Mouse (Mus musculus) layer of hippocampus, adult 18-20 months (tissue): ENCODE measurements around the gene Abcf3. TPM values are rescaled to one million over a fixed set of nuclear protein-coding genes. Genes with fewer than 3 reads are reported as not detected.

Experiments
- DNase-seq, 2 experiments: peaks; one replicate each; pipeline ENCODE4 v3.0.0; 2022; ENCODE audit warnings: low spot score in 2 of 2
- total RNA-seq, 2 experiments: library from RNA; stranded (reverse); gene quantifications; 2 replicates each; pipeline ENCODE4 v1.2.3; 2021

The Abcf3 gene
- total RNA-seq, 2 experiments from 2014 or later, result 100 TPM

DNA sequence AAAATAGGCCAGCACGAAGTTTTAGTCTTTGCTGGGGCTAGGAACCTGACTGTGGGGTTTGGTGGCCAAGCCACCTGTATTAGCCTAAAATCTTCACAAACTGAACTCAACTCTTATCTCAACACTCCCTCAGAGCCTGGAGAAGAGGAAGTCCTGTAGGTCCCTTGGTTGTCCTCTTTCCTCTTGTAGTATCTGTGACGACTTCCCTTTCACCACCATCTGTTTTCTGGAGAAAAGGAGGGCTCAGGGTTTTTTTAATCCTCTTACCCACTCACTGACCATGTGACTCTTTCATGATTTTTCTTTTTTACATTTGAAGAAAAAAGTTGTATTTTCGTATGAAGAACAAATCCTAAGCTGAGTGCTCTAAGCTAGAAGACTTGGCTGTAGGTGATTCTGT lies 8.7 kb upstream of the Abcf3 start:
- no peak for DNase-seq

DNA sequence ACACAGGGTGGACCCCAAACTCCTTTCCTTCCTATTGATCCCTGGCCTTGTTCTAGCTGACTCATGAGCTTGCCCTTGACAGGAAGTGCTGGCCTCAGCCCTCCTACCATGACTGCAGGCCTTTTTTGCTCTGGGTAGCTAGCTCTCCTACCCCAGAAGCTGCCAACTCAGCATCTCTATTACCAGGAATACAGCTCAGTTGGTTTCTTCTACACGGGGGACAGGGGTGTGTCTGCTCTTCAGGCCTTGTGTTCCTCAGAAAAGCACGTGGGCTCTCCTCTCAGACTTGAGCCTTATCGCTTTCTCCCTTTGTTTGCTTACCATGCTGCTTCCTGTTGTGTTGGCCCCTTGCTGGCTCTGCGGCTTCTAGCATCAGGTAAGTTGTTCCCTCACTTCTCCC lies 7.9 kb upstream of the Abcf3 start:
- DNase-seq, result no peak

DNA sequence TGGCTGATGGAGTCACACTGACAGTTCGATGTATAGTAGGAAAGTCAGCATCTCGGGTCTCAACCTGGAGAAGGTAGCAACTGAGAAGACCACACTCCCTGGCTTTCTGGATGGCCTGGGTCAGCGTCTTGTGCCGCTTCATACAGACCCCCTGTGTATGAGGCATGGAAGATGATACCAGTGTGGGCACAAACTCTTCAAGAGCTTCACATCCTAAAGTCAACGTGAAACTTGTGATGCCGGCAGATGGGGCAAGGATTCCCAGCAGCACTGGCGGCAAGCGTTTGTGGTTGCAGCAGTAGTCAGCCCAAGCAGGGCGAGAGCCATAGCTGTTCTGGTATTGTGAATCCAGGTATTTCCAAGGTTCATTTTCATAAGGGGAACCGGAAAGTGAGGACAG lies 2.7 kb upstream of the Abcf3 start:
- DNase-seq, result no peak

DNA sequence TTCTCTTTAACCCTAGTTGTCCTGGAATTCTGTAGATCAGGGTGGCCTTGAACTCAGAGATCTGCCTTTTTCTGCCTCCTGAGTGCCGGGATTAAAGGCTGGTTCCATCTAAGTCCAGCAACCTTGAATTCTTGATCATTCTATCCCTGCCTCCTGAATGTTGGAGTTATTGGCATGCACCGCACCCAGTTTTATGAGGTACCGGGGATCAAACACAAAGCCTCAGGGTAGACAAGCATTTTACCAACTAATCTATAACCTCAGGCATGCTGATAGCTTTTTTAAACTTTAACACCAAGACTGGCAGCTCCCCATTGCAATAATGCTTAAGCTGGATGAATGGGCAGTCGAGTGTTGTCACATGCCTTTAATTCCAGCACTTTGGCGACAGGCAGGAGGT lies 954 bp upstream of the Abcf3 start:
- no peak for DNase-seq

DNA sequence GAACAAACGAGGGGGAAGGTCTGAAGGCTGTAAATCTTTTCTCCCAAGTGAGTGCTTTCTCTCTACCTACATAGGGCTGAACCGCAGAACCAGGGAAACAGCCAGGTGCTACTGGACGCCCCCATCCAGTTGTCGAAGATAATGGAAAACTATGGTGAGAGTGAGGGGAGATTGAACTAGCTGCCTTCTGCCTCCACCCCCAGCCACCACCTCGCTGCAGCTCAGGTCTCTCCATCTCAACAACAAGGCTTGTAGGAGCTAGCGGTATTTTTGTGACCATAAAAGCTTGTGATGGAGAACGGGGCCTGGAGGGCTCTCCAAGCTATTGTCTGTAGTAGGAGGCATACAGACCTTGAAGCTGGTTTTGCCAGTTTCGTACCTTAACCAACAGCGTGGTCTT lies 784 bp downstream of the Abcf3 start:
- no peak for DNase-seq

DNA sequence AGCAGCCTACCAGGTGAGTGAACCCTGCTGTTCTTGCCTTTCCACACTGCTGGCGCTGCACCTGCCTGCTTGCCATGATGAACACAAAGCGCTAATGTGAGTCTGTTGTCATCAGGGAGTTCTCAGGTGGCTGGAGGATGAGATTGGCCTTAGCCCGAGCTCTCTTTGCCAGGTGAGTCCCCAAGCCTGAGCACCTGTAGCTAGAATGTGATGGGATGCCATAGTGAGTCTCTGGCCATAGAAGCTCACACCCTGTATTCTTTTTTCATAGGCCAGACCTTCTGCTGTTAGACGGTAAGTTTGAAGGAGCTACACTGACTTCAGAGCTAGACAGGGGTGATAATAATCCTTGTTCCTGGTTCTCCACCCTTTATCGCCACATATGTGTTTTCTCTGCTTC lies 3.3 kb downstream of the Abcf3 start:
- no peak for DNase-seq

DNA sequence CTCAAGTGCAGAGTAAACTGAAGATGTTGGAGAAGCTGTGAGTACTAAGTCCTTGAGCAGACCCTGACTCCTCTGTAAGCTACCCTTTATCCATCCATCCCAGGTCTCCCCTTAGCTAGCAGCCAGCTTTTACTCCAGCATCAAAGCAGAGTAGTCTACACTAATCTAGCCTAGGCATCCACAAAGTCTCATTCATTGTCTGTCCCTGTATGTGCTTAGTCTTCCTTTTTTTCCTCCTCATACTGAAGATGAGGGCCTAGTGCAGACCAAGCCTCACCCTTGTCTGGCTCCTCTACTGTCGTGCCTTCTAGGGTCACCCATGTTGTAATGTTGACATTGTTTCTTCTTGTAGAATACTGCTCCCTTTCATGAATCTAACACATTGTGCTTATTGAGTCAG lies 4.2 kb downstream of the Abcf3 start:
- no peak for DNase-seq

DNA sequence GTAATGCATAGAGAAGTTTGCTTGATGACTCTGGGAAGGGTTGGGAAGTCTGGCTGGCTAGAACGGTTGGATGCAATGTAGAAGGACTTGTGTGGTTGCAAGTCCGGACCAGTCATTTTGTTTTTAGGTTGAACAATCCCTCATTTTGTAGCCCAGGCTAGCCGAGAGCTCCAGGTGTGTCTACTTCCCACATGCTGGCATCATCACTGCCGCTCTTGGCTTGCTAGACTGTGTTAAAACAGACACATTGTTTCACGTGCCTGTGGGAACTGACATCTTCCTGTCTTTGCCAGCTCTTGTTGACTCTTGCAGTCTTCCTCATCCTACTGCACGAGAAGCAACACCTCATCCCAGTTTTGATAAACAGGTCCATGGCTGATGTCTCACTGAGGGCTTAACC lies 6.6 kb downstream of the Abcf3 start:
- DNase-seq, result no peak

DNA sequence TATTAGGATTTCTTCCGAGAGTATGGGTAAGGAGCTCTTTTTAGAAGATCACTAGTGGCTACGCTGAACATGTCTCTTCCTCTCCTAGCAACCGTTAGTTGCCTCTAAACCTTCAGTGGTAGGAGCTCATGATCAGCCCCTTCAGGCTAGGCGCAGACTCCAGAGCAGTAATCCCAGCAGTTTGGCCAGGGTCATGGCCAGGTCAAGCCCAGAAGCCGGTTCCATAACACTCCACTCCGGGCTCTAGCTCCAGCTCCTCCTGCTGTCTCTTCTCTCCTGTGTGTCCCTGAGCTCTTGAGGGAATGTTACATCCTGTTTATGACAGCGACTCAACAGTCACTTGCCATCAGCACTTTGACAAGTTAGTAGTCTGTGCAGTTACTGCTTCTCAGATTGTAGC lies 9.0 kb downstream of the Abcf3 start:
- no peak for DNase-seq

DNA sequence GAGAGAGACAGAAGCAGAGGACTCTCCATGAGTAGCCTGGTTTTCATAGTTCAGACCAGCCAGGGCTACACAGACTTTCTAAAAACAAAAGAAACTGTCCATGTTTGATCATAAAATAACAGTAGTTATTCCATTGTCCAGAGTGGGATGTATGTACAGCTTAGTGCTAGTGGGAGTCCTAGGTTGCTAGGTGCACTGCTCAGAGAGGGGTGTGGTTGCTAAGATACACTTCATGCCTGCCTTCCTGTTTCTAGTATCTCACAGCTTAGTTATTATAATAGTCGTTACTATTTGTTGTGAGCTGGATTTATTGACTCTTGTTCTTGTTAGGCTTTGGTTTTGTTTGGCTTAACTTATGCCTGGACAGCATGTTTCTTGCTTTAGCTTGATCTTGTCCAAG lies 16.7 kb downstream of the Abcf3 start:
- no peak for DNase-seq

DNA sequence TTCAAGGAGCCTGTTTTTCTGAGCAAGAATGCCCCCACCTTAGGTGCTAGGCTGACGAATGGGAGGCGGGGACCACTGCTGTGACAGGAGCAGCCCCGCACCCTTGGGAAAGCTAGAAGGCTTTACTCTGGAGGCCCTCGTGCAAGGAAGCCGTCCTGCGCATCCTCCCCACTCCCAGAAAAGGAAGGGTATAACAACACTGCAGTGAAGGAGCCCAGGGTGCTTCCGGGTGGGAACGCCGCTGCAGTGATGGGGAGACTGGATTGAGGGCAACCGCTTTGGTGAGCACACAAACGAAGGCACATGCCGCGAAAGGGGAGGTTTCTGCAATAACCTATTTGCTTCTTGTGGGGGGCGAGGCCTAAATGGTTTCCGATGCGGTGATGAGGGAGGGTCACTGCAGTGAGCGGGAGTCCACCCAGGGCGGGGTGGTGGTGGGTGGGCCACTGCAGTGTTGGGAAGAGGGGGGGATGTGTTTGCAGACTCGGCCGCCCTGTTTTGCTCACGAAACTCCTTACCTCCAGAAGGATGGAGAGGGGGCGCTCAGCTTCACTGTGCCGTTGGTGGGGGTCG lies 41.1 kb downstream of the Abcf3 start, which contains the start of gene Vwa5b2:
Gene Vwa5b2, plus strand, starts transcription at position 106 of the 573 bp plus-strand sequence.
- peak in 1 of 2 experiments; percentile 28 for DNase-seq

DNA sequence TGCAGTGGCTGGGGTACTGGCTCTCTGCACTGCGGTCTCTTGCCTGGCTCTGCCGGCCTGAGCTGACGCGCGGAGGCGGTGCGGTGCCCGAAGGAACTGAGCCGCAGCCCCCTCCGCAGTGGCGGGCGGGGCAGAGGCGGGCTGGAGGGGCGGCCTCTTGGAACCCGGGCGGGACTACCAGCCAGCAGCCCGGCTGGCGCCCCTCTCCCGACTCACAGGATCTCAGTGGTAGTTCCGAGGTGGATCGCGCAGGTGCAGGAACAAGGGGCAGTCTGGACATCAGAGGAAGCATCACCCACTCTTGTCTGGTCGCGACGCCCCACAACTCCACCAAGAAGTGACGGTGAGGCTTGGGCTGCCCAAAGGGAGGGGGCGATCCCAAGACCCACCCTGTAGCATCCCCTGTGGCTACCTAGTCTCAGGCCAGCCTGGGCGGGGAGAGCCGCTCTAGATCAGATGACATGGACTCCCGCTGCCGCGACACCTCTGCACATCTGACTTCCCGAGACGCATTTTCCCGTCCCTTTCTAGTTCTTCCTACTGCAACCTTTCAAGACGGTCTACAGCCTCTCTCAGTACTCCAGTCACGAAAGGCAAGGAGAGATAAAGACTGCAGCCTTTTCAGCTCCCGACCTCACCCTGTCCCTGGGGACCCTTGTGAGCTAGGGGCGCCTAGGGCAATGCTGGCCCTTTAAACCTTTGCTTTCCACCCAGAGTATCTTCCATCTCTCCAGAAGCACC lies 41.7 kb downstream of the Abcf3 start:
- DNase-seq, result peak; percentile 33 to 50

DNA sequence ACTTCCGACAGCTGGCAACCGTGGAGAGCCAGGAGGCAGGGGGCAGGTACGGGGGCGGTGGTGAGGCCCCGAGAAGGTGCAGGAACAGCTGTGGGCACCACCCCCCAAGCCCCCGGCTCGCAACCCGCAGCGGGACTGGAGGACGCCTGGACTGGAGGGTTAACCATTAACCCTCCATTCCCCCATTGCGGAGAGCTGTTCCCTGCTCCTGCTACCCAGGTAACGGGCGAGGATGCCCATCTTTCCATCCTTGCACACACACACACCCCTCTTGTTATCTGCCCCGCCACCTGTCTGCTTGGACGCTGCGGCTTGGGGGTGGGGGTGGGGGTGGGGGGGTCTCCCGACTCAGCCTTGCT lies 42.3 kb downstream of the Abcf3 start:
- no peak for DNase-seq

DNA sequence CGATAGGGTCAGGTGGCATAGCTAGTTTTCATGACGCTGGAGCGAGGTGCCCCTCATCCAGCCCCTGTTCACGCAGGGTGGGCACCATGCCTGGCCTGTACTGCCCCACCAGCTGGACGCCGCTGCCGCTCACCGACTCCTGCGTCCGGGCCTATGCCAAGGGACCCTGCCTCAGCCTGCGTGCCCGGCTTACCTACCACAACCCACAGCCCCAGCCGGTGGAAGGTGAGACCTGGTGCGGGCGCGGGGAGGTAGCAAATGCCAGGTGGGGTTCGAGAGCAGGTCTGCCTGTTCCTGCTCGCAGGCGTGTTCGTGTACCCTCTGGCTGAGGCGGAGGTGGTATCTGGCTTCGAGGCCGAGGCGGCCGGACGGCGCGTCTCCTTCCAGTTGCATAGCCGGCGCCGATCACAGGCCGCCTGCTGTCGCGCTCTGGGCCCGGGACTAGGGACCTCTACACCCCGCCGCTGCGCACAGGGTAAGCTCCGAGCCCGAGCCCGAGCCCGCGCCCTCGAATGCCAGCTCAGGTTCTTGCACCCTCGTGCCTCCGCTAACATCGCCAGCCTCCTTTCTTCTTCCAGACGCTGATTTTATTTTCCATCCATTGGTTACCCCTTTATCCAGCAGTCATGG lies 42.8 kb downstream of the Abcf3 start:
- DNase-seq, result no peak

DNA sequence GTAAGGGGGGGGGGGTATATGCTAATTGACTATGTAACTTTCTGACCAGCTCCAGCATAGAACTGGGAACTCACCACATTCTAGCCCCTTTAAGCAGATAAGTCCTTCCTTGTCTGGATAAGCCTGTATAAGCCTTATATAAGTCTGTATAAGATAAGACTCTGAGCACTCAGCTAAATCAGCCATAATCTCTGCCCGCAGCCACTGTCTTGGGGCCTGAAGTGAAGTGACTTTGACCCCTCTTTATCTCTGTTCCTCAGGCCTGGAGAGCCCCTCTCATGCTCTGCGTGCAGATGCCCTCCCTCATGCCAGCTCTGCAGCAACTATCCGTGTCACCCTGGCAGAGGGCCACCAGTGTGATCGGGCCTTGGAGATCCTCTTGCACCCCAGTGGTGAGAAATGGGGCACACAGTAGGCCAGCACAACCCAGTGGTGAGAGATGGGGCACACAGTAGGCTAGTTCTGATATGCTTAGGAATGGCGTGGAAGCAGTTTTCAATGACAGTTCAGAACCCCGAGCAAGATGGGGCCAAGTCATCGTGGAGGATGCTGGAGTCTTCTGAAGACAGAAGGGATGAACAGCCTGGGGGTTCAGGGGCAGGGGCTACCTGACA lies 46.8 kb downstream of the Abcf3 start:
- DNase-seq, result no peak

DNA sequence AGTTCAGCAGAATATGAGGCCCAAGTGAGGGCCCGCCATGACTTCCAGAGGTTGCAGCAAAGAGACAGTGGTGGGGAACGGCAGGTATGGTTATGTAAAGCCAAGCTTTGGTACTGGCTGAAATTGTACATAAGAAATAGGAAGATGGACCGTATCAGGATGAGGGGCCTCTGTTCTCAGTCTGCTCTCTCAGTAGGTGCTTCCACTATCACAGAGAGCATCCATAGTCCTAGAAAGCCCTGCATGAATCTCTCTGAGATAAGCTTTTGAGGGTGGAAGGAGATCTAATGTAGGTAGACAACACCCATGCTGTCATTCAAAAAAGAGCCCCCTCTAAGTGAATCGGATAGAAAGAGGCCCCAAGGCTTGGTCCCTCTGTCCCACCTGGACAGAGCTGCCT lies 47.4 kb downstream of the Abcf3 start:
- DNase-seq, result no peak

DNA sequence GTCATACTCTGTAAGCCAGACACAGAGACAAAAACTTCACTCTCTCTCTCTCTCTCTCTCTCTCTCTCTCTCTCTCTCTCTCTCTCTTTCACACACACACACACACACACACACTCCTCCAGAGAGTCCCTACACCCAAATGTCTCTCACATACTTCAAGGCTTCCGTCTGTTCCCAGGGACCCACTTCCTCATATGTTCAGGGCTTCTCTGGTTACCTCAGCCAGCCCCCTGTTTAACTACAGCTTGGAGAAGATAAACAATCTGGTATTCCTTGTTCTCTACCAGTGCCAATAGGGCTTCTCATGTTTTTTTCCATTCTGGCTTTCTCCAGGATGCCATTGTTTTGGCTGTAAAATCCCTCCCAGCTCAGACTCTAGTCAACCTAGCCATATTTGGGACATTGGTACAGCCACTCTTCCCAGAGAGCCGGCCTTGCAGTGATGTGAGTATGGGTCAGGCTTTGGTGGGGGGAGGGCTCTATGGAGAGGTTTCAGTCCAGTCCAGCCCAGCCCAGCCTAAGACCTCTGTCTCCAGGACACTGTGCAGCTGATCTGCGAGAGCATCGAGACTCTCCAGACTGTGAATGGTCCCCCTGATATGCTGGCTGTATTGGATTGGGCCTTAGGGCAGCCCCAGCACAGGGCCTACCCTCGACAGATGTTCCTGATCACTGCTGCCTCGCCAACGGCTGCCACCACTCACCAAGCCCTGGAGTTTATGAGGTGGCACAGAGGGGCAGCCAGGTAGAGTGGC lies 48.5 kb downstream of the Abcf3 start:
- DNase-seq, result no peak

DNA sequence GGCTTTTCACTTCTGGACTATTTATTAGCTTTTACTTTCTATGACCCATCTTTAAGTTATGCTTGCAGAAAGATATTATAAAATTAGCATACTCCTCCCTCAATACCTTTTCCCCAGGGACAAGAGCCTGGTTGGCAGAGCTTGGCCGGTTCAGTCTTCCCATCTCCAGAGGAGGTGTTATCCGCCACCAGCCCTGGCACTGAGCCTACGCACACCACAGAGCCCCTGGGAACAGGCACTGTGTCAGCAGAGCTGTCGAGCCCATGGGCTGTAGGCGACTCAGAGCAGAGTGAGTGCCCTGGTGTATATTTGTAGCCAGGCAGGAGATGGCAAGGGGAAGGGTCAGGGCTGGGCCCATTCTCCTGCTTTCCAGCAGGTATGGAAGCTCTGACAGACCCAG lies 52.1 kb downstream of the Abcf3 start:
- no peak for DNase-seq

DNA sequence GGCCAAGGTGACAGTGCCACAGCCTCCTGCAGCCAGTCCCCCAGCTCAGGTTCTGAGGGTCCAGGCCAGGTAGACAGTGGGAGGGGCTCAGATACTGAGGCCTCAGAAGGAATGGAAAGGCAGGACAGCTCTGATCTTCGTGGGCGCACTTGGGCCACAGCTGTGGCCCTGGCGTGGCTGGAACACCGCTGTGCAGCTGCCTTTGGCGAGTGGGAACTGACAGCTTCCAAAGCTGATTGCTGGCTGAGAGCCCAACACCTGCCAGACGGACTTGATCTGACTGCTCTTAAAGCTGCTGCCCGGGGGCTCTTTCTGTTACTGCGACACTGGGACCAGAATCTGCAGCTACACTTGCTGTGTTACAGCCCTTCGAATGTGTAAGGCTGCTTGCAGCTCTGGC lies 56.3 kb downstream of the Abcf3 start:
- no peak for DNase-seq

DNA sequence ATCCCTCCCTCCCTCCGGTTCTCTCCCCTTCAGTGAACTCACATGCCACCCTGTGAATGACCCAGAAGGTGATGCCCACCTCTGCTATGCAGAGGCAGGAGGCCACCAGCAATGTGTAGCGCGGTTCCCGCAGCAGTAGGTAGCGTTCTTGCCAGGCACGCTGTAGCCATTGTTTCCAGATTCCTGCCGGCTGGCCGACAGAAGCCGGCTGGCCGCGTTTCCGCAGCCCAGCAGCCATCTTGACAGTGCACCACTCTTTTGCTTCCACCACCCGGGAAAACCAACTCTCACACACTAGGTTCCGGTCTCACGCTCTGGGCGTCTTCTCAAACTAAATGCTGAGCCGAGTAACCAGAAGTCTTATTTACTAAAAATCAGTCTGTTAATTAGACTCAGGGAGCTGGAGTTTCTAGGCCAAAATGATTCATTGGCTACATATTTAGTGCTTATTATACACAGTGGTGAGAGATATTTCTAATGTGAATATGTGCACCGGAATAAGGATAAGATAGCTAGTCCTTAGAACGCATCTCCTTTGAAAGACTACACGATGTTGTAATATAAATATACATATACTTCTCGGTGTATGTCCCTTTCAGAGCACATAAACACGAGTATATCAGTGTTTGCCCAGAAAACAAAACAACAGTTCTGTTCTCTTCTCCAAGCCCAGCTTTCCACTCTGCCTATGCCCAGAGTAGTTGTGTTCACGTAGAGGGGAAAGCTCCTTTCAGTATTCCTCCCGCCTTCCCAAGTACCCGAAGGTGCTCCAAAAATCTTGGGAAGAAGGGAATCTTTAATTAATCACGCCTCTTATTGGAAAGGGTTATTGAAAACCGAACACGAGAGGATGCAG lies 62.4 kb downstream of the Abcf3 start:
- peak in 1 of 2 experiments; percentile 85 for DNase-seq
